Mouse (Mus musculus) C2C12 (cell line): ENCODE measurements around the gene Plk5.

Experiments
- CEBPB ChIP-seq: IDR thresholded peaks from one replicate; pipeline ENCODE4 v1.6.1; 2011; ENCODE audit warnings: low read depth, mild to moderate bottlenecking, control low read depth, moderate library complexity
- CTCF ChIP-seq: IDR thresholded peaks from one replicate; pipeline ENCODE4 v1.5.1; 2011; ENCODE audit not compliant: control insufficient read depth, insufficient read depth, insufficient read length
- MAX ChIP-seq: IDR thresholded peaks from one replicate; pipeline ENCODE4 v1.6.1; 2011; ENCODE audit warnings: mild to moderate bottlenecking, control low read depth
- USF1 ChIP-seq: IDR thresholded peaks from one replicate; pipeline ENCODE4 v1.6.1; 2011; ENCODE audit warnings: low read depth, mild to moderate bottlenecking, control low read depth, moderate library complexity

GRCm38 (mm10) chr10:80316359-80316781 is 39.9 kb upstream of the Plk5 start:
- TF ChIP-seq CTCF (no peak), USF1 (no peak), MAX (no peak), CEBPB (no peak)
